Mouse (Mus musculus): ENCODE measurements at regions not wholly inside any gene's neighbourhood (a gene's known extent, or its start where the extent isn't known, plus 50 kb on each side); places are given as distances from the start of the nearest gene placed in this dataset.

- Histone ChIP-seq H3K4me2 (replicated peaks) (no peak overlapping the region), H3K4me3 (replicated peaks; ENCODE audit: low read length) (no peak overlapping the region), H3K27me3 (ENCODE audit: control insufficient read depth, insufficient read depth, low read length) (no peaks in the 10 kb centered on the region), H3K9ac (no peak overlapping the region), H3K9me3 (ENCODE audit: control insufficient read depth, low read length) (no peaks in the 10 kb centered on the region), H3K4me1 (replicated peaks; ENCODE audit: control insufficient read depth, insufficient read depth, low read length) (no peaks in the 10 kb centered on the region), H3K27ac (no peak overlapping the region), H3K36me3 (replicated peaks; ENCODE audit: control insufficient read depth, insufficient read depth) (no peaks in the 10 kb centered on the region)
- no peak for ATAC-seq (ENCODE audit: low FRiP score)
- no peak for DNase-seq (ENCODE audit: low spot score)
- WGBS = 90% methylated on average over 12 of the region's 12 CpGs
These were observed 171.2 kb upstream of the Jarid2 start for GRCm38 (mm10) chr13:44558051-44558450.

- WGBS = 90% methylated on average over 21 of the region's 21 CpGs
- ATAC-seq (ENCODE audit: low FRiP score) = no peak
These were observed 170.6 kb upstream of the Jarid2 start for GRCm38 (mm10) chr13:44558491-44559177.

GRCm38 (mm10) chr13:44559178-44559565 is 170.1 kb upstream of the Jarid2 start:
- Histone ChIP-seq H3K4me3 (replicated peaks; ENCODE audit: low read length) (no peak overlapping the region), H3K4me1 (replicated peaks; ENCODE audit: control insufficient read depth, insufficient read depth, low read length) (no peaks in the 10 kb centered on the region), H3K9ac (no peak overlapping the region), H3K27ac (no peak overlapping the region), H3K36me3 (replicated peaks; ENCODE audit: control insufficient read depth, insufficient read depth) (no peaks in the 10 kb centered on the region), H3K9me3 (ENCODE audit: control insufficient read depth, low read length) (no peaks in the 10 kb centered on the region), H3K27me3 (ENCODE audit: control insufficient read depth, insufficient read depth, low read length) (no peaks in the 10 kb centered on the region), H3K4me2 (replicated peaks) (no peak overlapping the region)
- 98% methylated on average over 6 of the region's 6 CpGs for whole genome bisulfite sequencing
- ATAC-seq (ENCODE audit: low FRiP score) = no peak
- DNase-seq (ENCODE audit: low spot score) = no peak

More at GRCm38 (mm10) chr13:44558491-44559177, 170.6 kb upstream of the Jarid2 start:
- Histone ChIP-seq H3K27ac (no peak overlapping the region), H3K27me3 (ENCODE audit: control insufficient read depth, insufficient read depth, low read length) (no peaks in the 10 kb centered on the region), H3K9me3 (ENCODE audit: control insufficient read depth, low read length) (no peaks in the 10 kb centered on the region), H3K4me3 (replicated peaks; ENCODE audit: low read length) (no peak overlapping the region), H3K4me2 (replicated peaks) (no peak overlapping the region), H3K9ac (no peak overlapping the region), H3K36me3 (replicated peaks; ENCODE audit: control insufficient read depth, insufficient read depth) (no peaks in the 10 kb centered on the region), H3K4me1 (replicated peaks; ENCODE audit: control insufficient read depth, insufficient read depth, low read length) (no peaks in the 10 kb centered on the region)
- DNase-seq (ENCODE audit: low spot score) = no peak

- Histone ChIP-seq H3K4me1 (replicated peaks; ENCODE audit: control insufficient read depth, insufficient read depth, low read length) (no peaks in the 10 kb centered on the region), H3K27ac (no peak overlapping the region), H3K9ac (no peak overlapping the region), H3K4me2 (replicated peaks) (no peak overlapping the region), H3K27me3 (ENCODE audit: control insufficient read depth, insufficient read depth, low read length) (no peaks in the 10 kb centered on the region), H3K36me3 (replicated peaks; ENCODE audit: control insufficient read depth, insufficient read depth) (no peaks in the 10 kb centered on the region), H3K9me3 (ENCODE audit: control insufficient read depth, low read length) (no peaks in the 10 kb centered on the region), H3K4me3 (replicated peaks; ENCODE audit: low read length) (no peak overlapping the region)
- WGBS = 68% methylated on average over 2 of the region's 2 CpGs
- no peak for ATAC-seq (ENCODE audit: low FRiP score)
- DNase-seq (ENCODE audit: low spot score) = no peak
These were observed 169.6 kb upstream of the Jarid2 start for GRCm38 (mm10) chr13:44559706-44560105.

GRCm38 (mm10) chr13:44564705-44565104 is 164.6 kb upstream of the Jarid2 start:
- no peak overlapping the region for H3K4me2 ChIP-seq (replicated peaks)
- no peak overlapping the region for H3K9ac ChIP-seq
- no peaks in the 10 kb centered on the region for H3K9me3 ChIP-seq (ENCODE audit: control insufficient read depth, low read length)
- ATAC-seq (ENCODE audit: low FRiP score) (no peak), DNase-seq (ENCODE audit: low spot score) (no peak)
- WGBS = 29% methylated on average over 11 of the region's 11 CpGs
- no peaks in the 10 kb centered on the region for H3K4me1 ChIP-seq (replicated peaks; ENCODE audit: control insufficient read depth, insufficient read depth, low read length)
- H3K4me3 ChIP-seq (replicated peaks; ENCODE audit: low read length) = no peak overlapping the region
- H3K27me3 ChIP-seq (ENCODE audit: control insufficient read depth, insufficient read depth, low read length) = no peaks in the 10 kb centered on the region
- no peak overlapping the region for H3K27ac ChIP-seq
- no peaks in the 10 kb centered on the region for H3K36me3 ChIP-seq (replicated peaks; ENCODE audit: control insufficient read depth, insufficient read depth)

GRCm38 (mm10) chr13:44567696-44568095 is 161.6 kb upstream of the Jarid2 start:
- H3K4me1 ChIP-seq (replicated peaks; ENCODE audit: control insufficient read depth, insufficient read depth, low read length) = no peaks in the 10 kb centered on the region
- DNase-seq (ENCODE audit: low spot score) (no peak), ATAC-seq (ENCODE audit: low FRiP score) (no peak)
- WGBS = 79% methylated on average over 2 of the region's 2 CpGs
- H3K36me3 ChIP-seq (replicated peaks; ENCODE audit: control insufficient read depth, insufficient read depth) = no peaks in the 10 kb centered on the region
- no peak overlapping the region for H3K9ac ChIP-seq
- H3K4me2 ChIP-seq (replicated peaks) = no peak overlapping the region
- H3K27ac ChIP-seq = no peak overlapping the region
- H3K27me3 ChIP-seq (ENCODE audit: control insufficient read depth, insufficient read depth, low read length) = no peaks in the 10 kb centered on the region
- no peaks in the 10 kb centered on the region for H3K9me3 ChIP-seq (ENCODE audit: control insufficient read depth, low read length)
- H3K4me3 ChIP-seq (replicated peaks; ENCODE audit: low read length) = no peak overlapping the region

GRCm38 (mm10) chr13:44569241-44569778 is 160.0 kb upstream of the Jarid2 start:
- Histone ChIP-seq H3K4me3 (replicated peaks; ENCODE audit: low read length) (no peak overlapping the region), H3K27me3 (ENCODE audit: control insufficient read depth, insufficient read depth, low read length) (no peaks in the 10 kb centered on the region), H3K9ac (no peak overlapping the region), H3K4me1 (replicated peaks; ENCODE audit: control insufficient read depth, insufficient read depth, low read length) (no peaks in the 10 kb centered on the region), H3K4me2 (replicated peaks) (no peak overlapping the region), H3K27ac (no peak overlapping the region), H3K36me3 (replicated peaks; ENCODE audit: control insufficient read depth, insufficient read depth) (no peaks in the 10 kb centered on the region), H3K9me3 (ENCODE audit: control insufficient read depth, low read length) (no peaks in the 10 kb centered on the region)
- DNase-seq (ENCODE audit: low spot score) (no peak), ATAC-seq (ENCODE audit: low FRiP score) (no peak)
- 79% methylated on average over 3 of the region's 3 CpGs for WGBS

- Histone ChIP-seq H3K4me1 (replicated peaks; ENCODE audit: control insufficient read depth, insufficient read depth, low read length) (no peaks in the 10 kb centered on the region), H3K9ac (no peak overlapping the region), H3K27me3 (ENCODE audit: control insufficient read depth, insufficient read depth, low read length) (no peaks in the 10 kb centered on the region), H3K4me2 (replicated peaks) (no peak overlapping the region), H3K9me3 (ENCODE audit: control insufficient read depth, low read length) (no peaks in the 10 kb centered on the region), H3K27ac (no peak overlapping the region), H3K36me3 (replicated peaks; ENCODE audit: control insufficient read depth, insufficient read depth) (no peaks in the 10 kb centered on the region), H3K4me3 (replicated peaks; ENCODE audit: low read length) (no peak overlapping the region)
- 16% methylated on average over 7 of the region's 7 CpGs for WGBS
- DNase-seq (ENCODE audit: low spot score) = no peak
- ATAC-seq (ENCODE audit: low FRiP score) = no peak
These were observed 155.8 kb upstream of the Jarid2 start for GRCm38 (mm10) chr13:44573463-44573862.

GRCm38 (mm10) chr13:44579215-44579614 is 150.1 kb upstream of the Jarid2 start:
- no peak overlapping the region for H3K9ac ChIP-seq
- no peaks in the 10 kb centered on the region for H3K36me3 ChIP-seq (replicated peaks; ENCODE audit: control insufficient read depth, insufficient read depth)
- peaks cover 27% of the 10 kb centered on the region for H3K4me1 ChIP-seq (replicated peaks; ENCODE audit: control insufficient read depth, insufficient read depth, low read length)
- 0 out of 2 replicates have a peak, but pooled peaks cover 4% of the 10 kb centered on the region for H3K27me3 ChIP-seq (ENCODE audit: control insufficient read depth, insufficient read depth, low read length)
- WGBS = 97% methylated on average over 5 of the region's 5 CpGs
- H3K27ac ChIP-seq = no peak overlapping the region
- no peak overlapping the region for H3K4me2 ChIP-seq (replicated peaks)
- H3K9me3 ChIP-seq (ENCODE audit: control insufficient read depth, low read length) = peaks cover 4% of the 10 kb centered on the region; the same call in 1 of the 2 replicates
- ATAC-seq (ENCODE audit: low FRiP score) (no peak), DNase-seq (ENCODE audit: low spot score) (no peak)
- no peak overlapping the region for H3K4me3 ChIP-seq (replicated peaks; ENCODE audit: low read length)
